Mouse (Mus musculus) yolk sac, embryonic 10.5 days (tissue): ENCODE data around the gene Rasgef1b.

Experiments
- DNase-seq: peaks from one replicate; pipeline ENCODE4 v3.0.0-alpha.2; 2017; ENCODE audit warnings: low spot score

Rasgef1b gene

GRCm38 (mm10) chr5:99602244-99603023 is 126.4 kb downstream of the Rasgef1b start:
- peak; percentile 55 for DNase-seq

GRCm38 (mm10) chr5:99599376-99599775 is 129.5 kb downstream of the Rasgef1b start:
- DNase-seq, result no peak

- no peak for DNase-seq
Observed at GRCm38 (mm10) chr5:99598470-99599110, 130.3 kb downstream of the Rasgef1b start.

- no peak for DNase-seq
Observed at GRCm38 (mm10) chr5:99597701-99598100, 131.2 kb downstream of the Rasgef1b start.

GRCm38 (mm10) chr5:99591348-99591747 is 137.5 kb downstream of the Rasgef1b start:
- DNase-seq, result no peak

GRCm38 (mm10) chr5:99590539-99590938 is 138.3 kb downstream of the Rasgef1b start:
- DNase-seq, result no peak

- no peak for DNase-seq
Observed at GRCm38 (mm10) chr5:99587994-99588393, 140.9 kb downstream of the Rasgef1b start.

- DNase-seq, result no peak
Observed at GRCm38 (mm10) chr5:99587589-99587988, 141.3 kb downstream of the Rasgef1b start.

- DNase-seq, result no peak
Observed at GRCm38 (mm10) chr5:99586287-99586686, 142.6 kb downstream of the Rasgef1b start.

- no peak for DNase-seq
Observed at GRCm38 (mm10) chr5:99585166-99585898, 143.5 kb downstream of the Rasgef1b start.

- no peak for DNase-seq
Observed at GRCm38 (mm10) chr5:99584266-99584665, 144.6 kb downstream of the Rasgef1b start.

- no peak for DNase-seq
Observed at GRCm38 (mm10) chr5:99582055-99582454, 146.8 kb downstream of the Rasgef1b start.

- DNase-seq, result peak; percentile 26
Observed at GRCm38 (mm10) chr5:99578692-99579091, 150.2 kb downstream of the Rasgef1b start.

- no peak for DNase-seq
Observed at GRCm38 (mm10) chr5:99575897-99576296, 153.0 kb downstream of the Rasgef1b start.

- no peak for DNase-seq
Observed at GRCm38 (mm10) chr5:99564501-99565323, 164.2 kb downstream of the Rasgef1b start.

- no peak for DNase-seq
Observed at GRCm38 (mm10) chr5:99562096-99562495, 166.8 kb downstream of the Rasgef1b start.

- no peak for DNase-seq
Observed at GRCm38 (mm10) chr5:99559814-99560213, 169.1 kb downstream of the Rasgef1b start.

GRCm38 (mm10) chr5:99558231-99558630 is 170.6 kb downstream of the Rasgef1b start:
- no peak for DNase-seq

- DNase-seq, result no peak
Observed at GRCm38 (mm10) chr5:99552645-99553044, 176.2 kb downstream of the Rasgef1b start.

- DNase-seq, result no peak
Observed at GRCm38 (mm10) chr5:99544664-99545494, 184.0 kb downstream of the Rasgef1b start.
